Mouse (Mus musculus) hindbrain, embryonic 10.5 days (tissue): ENCODE results near the gene Nepn. TPM values are rescaled to one million over a fixed set of nuclear protein-coding genes. Genes with fewer than 3 reads are reported as not detected.

ENCODE experiments used
- polyA plus RNA-seq: library from polyadenylated mRNA; unstranded; fragments of >200 nt; fragmentation: Nextera tagmentation; extraction: Ambion mirVana; gene quantifications from 2 replicates; pipeline ENCODE4 v1.2.1, GENCODE M21; 2016

Nepn gene
- polyA plus RNA-seq, 1 experiment from 2014 or later, result not detected

Other genes with a start within 250 kb of the Nepn start
- 0.04 TPM in 1 of 2 replicates, not detected in the other for gene Ros1, start 193.7 kb upstream of the Nepn start, polyA plus RNA-seq
- 20.0 and 22.6 TPM in 2 replicates for gene Dcbld1, start 155.4 kb upstream of the Nepn start, polyA plus RNA-seq
- not detected in 2 replicates for gene Gm26741, start 30.2 kb upstream of the Nepn start, polyA plus RNA-seq
- 17.7 and 18.0 TPM in 2 replicates for gene Gopc, start 6.8 kb upstream of the Nepn start, polyA plus RNA-seq
- gene Nus1, start 28.6 kb downstream of the Nepn start, polyA plus RNA-seq, result 11.0 and 13.5 TPM in 2 replicates